In genomic region chr6:18029746-18030656, GRCm38 (mm10) we compare ENCODE assay signal across 8 mouse cellular contexts. TPM values are rescaled to one million over a fixed set of nuclear protein-coding genes. Genes with fewer than 3 reads are reported as not detected.
DNase-seq lines count a peak whose midpoint lies in the region; ATAC-seq and TF ChIP-seq lines count a peak whose summit lies in the region.

Gene Wnt2, minus strand, starts transcription at chr6:18030585.

- ATAC-seq in forebrain, embryonic 16.5 days = peak; percentile 53
- ATAC-seq in midbrain, embryonic 12.5 days (ENCODE audit: low FRiP score, low read depth) = peak; percentile 65; the same call in 1 of the 2 replicates

- no peak for TF ChIP-seq CTCF in layer of hippocampus, adult 2 months (conservative IDR thresholded peaks at IDR 0.05)

- H3K36me3 ChIP-seq in forebrain, embryonic 16.5 days (ENCODE audit: control insufficient read depth, insufficient read depth) = no peaks in the 10 kb centered on the region
- no peaks in the 10 kb centered on the region for H3K36me3 ChIP-seq in midbrain, embryonic 12.5 days

- H3K9ac ChIP-seq in forebrain, embryonic 16.5 days (replicated peaks; ENCODE audit: low read depth, low read length) = peak within 1 kb of the TSS; percentile 53
- no peak within 1 kb of the TSS for H3K9ac ChIP-seq in midbrain, embryonic 12.5 days (replicated peaks)

- WGBS in forebrain, embryonic 16.5 days = under 1% methylated on average over 47 of the region's 47 CpGs
- under 1% methylated on average over 47 of the region's 47 CpGs for WGBS in midbrain, embryonic 12.5 days

- H3K9me3 ChIP-seq in forebrain, embryonic 16.5 days (ENCODE audit: control insufficient read depth, low read length) = no peaks in the 10 kb centered on the region
- H3K9me3 ChIP-seq in midbrain, embryonic 12.5 days = no peaks in the 10 kb centered on the region

- no peak for DNase-seq in layer of hippocampus, adult 2 months (ENCODE audit: low spot score in 2 of 2)
- DNase-seq in layer of hippocampus, adult 11-12 months (ENCODE audit: low spot score) = no peak
- DNase-seq in c-Kit-positive CD71-negative TER-119-negative erythroid progenitor cells, embryonic 14.5 days (ENCODE audit: low read depth) = peak; percentile 28
- peak; percentile 33 to 37 for DNase-seq in kidney, postnatal 4 days
- no peak for DNase-seq in thymus, postnatal 25 days
- no peak for DNase-seq in thymus, postnatal 14 days

- peaks cover 36% of the 10 kb centered on the region for H3K27me3 ChIP-seq in forebrain, embryonic 16.5 days (replicated peaks; ENCODE audit: control insufficient read depth, insufficient read depth, low read length)
- H3K27me3 ChIP-seq in midbrain, embryonic 12.5 days = peaks cover 44% of the 10 kb centered on the region

- H3K4me2 ChIP-seq in forebrain, embryonic 16.5 days (ENCODE audit: low read length) = peak within 1 kb of the TSS; percentile 93
- peak within 1 kb of the TSS; percentile 96 for H3K4me2 ChIP-seq in midbrain, embryonic 12.5 days (replicated peaks)

- peaks cover 23% of the 10 kb centered on the region for H3K4me1 ChIP-seq in forebrain, embryonic 16.5 days (replicated peaks; ENCODE audit: control insufficient read depth, insufficient read depth, low read length)
- H3K4me1 ChIP-seq in midbrain, embryonic 12.5 days = peaks cover 20% of the 10 kb centered on the region

- H3K27ac ChIP-seq in layer of hippocampus, adult 2 months = 0 out of 2 replicates have a peak within 1 kb of the TSS, but pooled peaks have one; percentile 23
- H3K27ac ChIP-seq in forebrain, embryonic 16.5 days (ENCODE audit: low read length) = no peak within 1 kb of the TSS
- no peak within 1 kb of the TSS for H3K27ac ChIP-seq in midbrain, embryonic 12.5 days (replicated peaks)

- H3K4me3 ChIP-seq in layer of hippocampus, adult 2 months = peak within 1 kb of the TSS; percentile 57
- peak within 1 kb of the TSS; percentile 56 for H3K4me3 ChIP-seq in forebrain, embryonic 16.5 days (replicated peaks; ENCODE audit: low read length)
- H3K4me3 ChIP-seq in midbrain, embryonic 12.5 days = peak within 1 kb of the TSS; percentile 48

RNA-seq across cellular contexts. Expression of gene Wnt2, which starts in this region (rescaled TPM):
- total RNA-seq in layer of hippocampus, adult 2 months (2021) = 1 to 10 TPM; 6.1 to 7.3 TPM
- 0.17 and 0.29 TPM in 2 replicates for polyA plus RNA-seq in forebrain, embryonic 16.5 days (2015; fragmentation: Nextera tagmentation; extraction: Ambion mirVana)
- polyA plus RNA-seq in midbrain, embryonic 12.5 days (2016; fragmentation: Nextera tagmentation; extraction: Ambion mirVana) = 0.60 and 0.62 TPM in 2 replicates

Comparison
In these comparisons a context has a peak if more than half of its experiments do, and no peak if none do; other contexts are left out.
1. Peak in ATAC-seq, H3K4me3 ChIP-seq, H3K9ac ChIP-seq and H3K4me2 ChIP-seq in forebrain, embryonic 16.5 days; RNA of the gene not detected or under 1 TPM.
2. Peak in ATAC-seq, H3K4me3 ChIP-seq and H3K4me2 ChIP-seq in midbrain, embryonic 12.5 days; RNA of the gene not detected or under 1 TPM.
3. DNase-seq: peak in c-Kit-positive CD71-negative TER-119-negative erythroid progenitor cells, embryonic 14.5 days (single experiment) and kidney, postnatal 4 days (2 of 2); none in layer of hippocampus, adult 2 months (0 of 2), layer of hippocampus, adult 11-12 months (single experiment), thymus, postnatal 25 days (single experiment) and thymus, postnatal 14 days (single experiment).
4. Peak in every context shown above with its lines, with median percentiles within 50 percentile points of each other: H3K4me3 ChIP-seq.